Mouse (Mus musculus): Measurements from ENCODE around the gene Auh. TPM values are rescaled to one million over a fixed set of nuclear protein-coding genes. Genes with fewer than 3 reads are reported as not detected.

The Auh gene
- polyA plus RNA-seq, 1 experiment from 2014 or later, result 45.1 TPM

- H3K36me3 ChIP-seq (ENCODE audit: control insufficient read depth, insufficient read depth, low read length), result no peaks in the 10 kb centered on the region
- H3K27me3 ChIP-seq (replicated peaks; ENCODE audit: control insufficient read depth, insufficient read depth, low read length), result no peaks in the 10 kb centered on the region
- H3K4me2 ChIP-seq (ENCODE audit: low read depth, low read length), result no peak overlapping the region
- no peak overlapping the region for H3K4me3 ChIP-seq (ENCODE audit: low read length)
- H3K27ac ChIP-seq (ENCODE audit: low read length), result no peak overlapping the region
- H3K9ac ChIP-seq (ENCODE audit: low read depth, low read length), result no peak overlapping the region
- no peaks in the 10 kb centered on the region for H3K9me3 ChIP-seq (ENCODE audit: control insufficient read depth, low read length)
- H3K4me1 ChIP-seq (ENCODE audit: control insufficient read depth, insufficient read depth, low read length), result peaks cover 52% of the 10 kb centered on the region
- ATAC-seq, result no peak
Measured at GRCm38 (mm10) chr13:52826666-52827065, 102.8 kb downstream of the Auh start.

- Histone ChIP-seq H3K27ac (ENCODE audit: low read length) (peak overlapping the region; percentile 45; the same call in 1 of the 2 replicates), H3K4me1 (ENCODE audit: control insufficient read depth, insufficient read depth, low read length) (peaks cover 54% of the 10 kb centered on the region), H3K9me3 (ENCODE audit: control insufficient read depth, low read length) (no peaks in the 10 kb centered on the region), H3K4me3 (ENCODE audit: low read length) (peak overlapping the region; percentile 27), H3K27me3 (replicated peaks; ENCODE audit: control insufficient read depth, insufficient read depth, low read length) (no peaks in the 10 kb centered on the region), H3K4me2 (ENCODE audit: low read depth, low read length) (peak overlapping the region; percentile 42), H3K36me3 (ENCODE audit: control insufficient read depth, insufficient read depth, low read length) (no peaks in the 10 kb centered on the region), H3K9ac (ENCODE audit: low read depth, low read length) (peak overlapping the region; percentile 37; the same call in 1 of the 2 replicates)
- WGBS, result 51% methylated on average over 9 of the region's 9 CpGs
- ATAC-seq, result 0 out of 2 replicates have a peak, but pooled peaks have one; percentile 7
Measured at GRCm38 (mm10) chr13:52824754-52825153, 104.7 kb downstream of the Auh start.

- peak overlapping the region; percentile 37; the same call in 1 of the 2 replicates for H3K9ac ChIP-seq (ENCODE audit: low read depth, low read length)
- ATAC-seq, result peak; percentile 70
- H3K36me3 ChIP-seq (ENCODE audit: control insufficient read depth, insufficient read depth, low read length), result no peaks in the 10 kb centered on the region
- no peak overlapping the region for H3K4me3 ChIP-seq (ENCODE audit: low read length)
- 18% methylated on average over 21 of the region's 23 CpGs for WGBS
- H3K9me3 ChIP-seq (ENCODE audit: control insufficient read depth, low read length), result no peaks in the 10 kb centered on the region
- H3K27me3 ChIP-seq (replicated peaks; ENCODE audit: control insufficient read depth, insufficient read depth, low read length), result no peaks in the 10 kb centered on the region
- H3K27ac ChIP-seq (ENCODE audit: low read length), result peak overlapping the region; percentile 59
- peaks cover 62% of the 10 kb centered on the region for H3K4me1 ChIP-seq (ENCODE audit: control insufficient read depth, insufficient read depth, low read length)
- H3K4me2 ChIP-seq (ENCODE audit: low read depth, low read length), result peak overlapping the region; percentile 16
Measured at GRCm38 (mm10) chr13:52822165-52823149, 107.0 kb downstream of the Auh start.

- Histone ChIP-seq H3K27ac (ENCODE audit: low read length) (peak overlapping the region; percentile 59), H3K4me2 (ENCODE audit: low read depth, low read length) (no peak overlapping the region), H3K36me3 (ENCODE audit: control insufficient read depth, insufficient read depth, low read length) (no peaks in the 10 kb centered on the region), H3K4me1 (ENCODE audit: control insufficient read depth, insufficient read depth, low read length) (peaks cover 62% of the 10 kb centered on the region), H3K9ac (ENCODE audit: low read depth, low read length) (peak overlapping the region; percentile 37; the same call in 1 of the 2 replicates), H3K27me3 (replicated peaks; ENCODE audit: control insufficient read depth, insufficient read depth, low read length) (no peaks in the 10 kb centered on the region), H3K9me3 (ENCODE audit: control insufficient read depth, low read length) (no peaks in the 10 kb centered on the region), H3K4me3 (ENCODE audit: low read length) (no peak overlapping the region)
- 50% methylated on average over 9 of the region's 9 CpGs for WGBS
- no peak for ATAC-seq
Measured at GRCm38 (mm10) chr13:52821571-52821970, 107.9 kb downstream of the Auh start.

GRCm38 (mm10) chr13:52819901-52820300 lies 109.6 kb downstream of the Auh start:
- 70% methylated on average over 4 of the region's 4 CpGs for WGBS
- peak overlapping the region; percentile 30; the same call in 1 of the 2 replicates for H3K9ac ChIP-seq (ENCODE audit: low read depth, low read length)
- no peaks in the 10 kb centered on the region for H3K27me3 ChIP-seq (replicated peaks; ENCODE audit: control insufficient read depth, insufficient read depth, low read length)
- peaks cover 58% of the 10 kb centered on the region for H3K4me1 ChIP-seq (ENCODE audit: control insufficient read depth, insufficient read depth, low read length)
- no peaks in the 10 kb centered on the region for H3K9me3 ChIP-seq (ENCODE audit: control insufficient read depth, low read length)
- no peaks in the 10 kb centered on the region for H3K36me3 ChIP-seq (ENCODE audit: control insufficient read depth, insufficient read depth, low read length)
- ATAC-seq, result no peak
- no peak overlapping the region for H3K4me2 ChIP-seq (ENCODE audit: low read depth, low read length)
- no peak overlapping the region for H3K27ac ChIP-seq (ENCODE audit: low read length)
- no peak overlapping the region for H3K4me3 ChIP-seq (ENCODE audit: low read length)

- no peaks in the 10 kb centered on the region for H3K9me3 ChIP-seq (ENCODE audit: control insufficient read depth, low read length)
- no peaks in the 10 kb centered on the region for H3K36me3 ChIP-seq (ENCODE audit: control insufficient read depth, insufficient read depth, low read length)
- WGBS, result 15% methylated on average over 3 of the region's 3 CpGs
- peaks cover 48% of the 10 kb centered on the region for H3K4me1 ChIP-seq (ENCODE audit: control insufficient read depth, insufficient read depth, low read length)
- peak overlapping the region; percentile 13; the same call in 1 of the 2 replicates for H3K4me2 ChIP-seq (ENCODE audit: low read depth, low read length)
- H3K27ac ChIP-seq (ENCODE audit: low read length), result peak overlapping the region; percentile 75
- H3K9ac ChIP-seq (ENCODE audit: low read depth, low read length), result 0 out of 2 replicates have a peak overlapping the region, but pooled peaks have one; percentile 44
- no peak overlapping the region for H3K4me3 ChIP-seq (ENCODE audit: low read length)
- ATAC-seq, result peak; percentile 80
- H3K27me3 ChIP-seq (replicated peaks; ENCODE audit: control insufficient read depth, insufficient read depth, low read length), result no peaks in the 10 kb centered on the region
Measured at GRCm38 (mm10) chr13:52818760-52819159, 110.7 kb downstream of the Auh start.

GRCm38 (mm10) chr13:52817991-52818491 lies 111.4 kb downstream of the Auh start:
- no peak overlapping the region for H3K4me3 ChIP-seq (ENCODE audit: low read length)
- WGBS, result 48% methylated on average over 6 of the region's 6 CpGs
- no peak for ATAC-seq

GRCm38 (mm10) chr13:52813750-52814149 lies 115.7 kb downstream of the Auh start:
- ATAC-seq, result no peak
- H3K36me3 ChIP-seq (ENCODE audit: control insufficient read depth, insufficient read depth, low read length), result no peaks in the 10 kb centered on the region
- WGBS, result 79% methylated on average over 3 of the region's 3 CpGs

More at GRCm38 (mm10) chr13:52817991-52818491, 111.4 kb downstream of the Auh start:
- Histone ChIP-seq H3K36me3 (ENCODE audit: control insufficient read depth, insufficient read depth, low read length) (no peaks in the 10 kb centered on the region), H3K27me3 (replicated peaks; ENCODE audit: control insufficient read depth, insufficient read depth, low read length) (no peaks in the 10 kb centered on the region), H3K27ac (ENCODE audit: low read length) (peak overlapping the region; percentile 38; the same call in 1 of the 2 replicates), H3K4me1 (ENCODE audit: control insufficient read depth, insufficient read depth, low read length) (peaks cover 50% of the 10 kb centered on the region), H3K9ac (ENCODE audit: low read depth, low read length) (no peak overlapping the region), H3K4me2 (ENCODE audit: low read depth, low read length) (peak overlapping the region; percentile 13; the same call in 1 of the 2 replicates), H3K9me3 (ENCODE audit: control insufficient read depth, low read length) (no peaks in the 10 kb centered on the region)

More at GRCm38 (mm10) chr13:52813750-52814149, 115.7 kb downstream of the Auh start:
- no peaks in the 10 kb centered on the region for H3K9me3 ChIP-seq (ENCODE audit: control insufficient read depth, low read length)
- H3K4me2 ChIP-seq (ENCODE audit: low read depth, low read length), result no peak overlapping the region
- H3K4me1 ChIP-seq (ENCODE audit: control insufficient read depth, insufficient read depth, low read length), result peaks cover 24% of the 10 kb centered on the region
- H3K27ac ChIP-seq (ENCODE audit: low read length), result no peak overlapping the region
- no peaks in the 10 kb centered on the region for H3K27me3 ChIP-seq (replicated peaks; ENCODE audit: control insufficient read depth, insufficient read depth, low read length)
- H3K4me3 ChIP-seq (ENCODE audit: low read length), result no peak overlapping the region
- no peak overlapping the region for H3K9ac ChIP-seq (ENCODE audit: low read depth, low read length)

Measured in intestine, embryonic 16.5 days (tissue).